Mouse (Mus musculus) liver, adult (tissue): ENCODE data around the gene Lrrc8c.
A peak's percentile ranks its signal among the peaks of the same experiment; 100 is the strongest.

Source experiments
- GATA4 ChIP-seq: IDR thresholded peaks from 2 replicates; pipeline ENCODE4 v1.6.1; 2014; ENCODE audit warnings: mild to moderate bottlenecking, low read length; ENCODE audit not compliant: insufficient replicate concordance

Lrrc8c gene

DNA sequence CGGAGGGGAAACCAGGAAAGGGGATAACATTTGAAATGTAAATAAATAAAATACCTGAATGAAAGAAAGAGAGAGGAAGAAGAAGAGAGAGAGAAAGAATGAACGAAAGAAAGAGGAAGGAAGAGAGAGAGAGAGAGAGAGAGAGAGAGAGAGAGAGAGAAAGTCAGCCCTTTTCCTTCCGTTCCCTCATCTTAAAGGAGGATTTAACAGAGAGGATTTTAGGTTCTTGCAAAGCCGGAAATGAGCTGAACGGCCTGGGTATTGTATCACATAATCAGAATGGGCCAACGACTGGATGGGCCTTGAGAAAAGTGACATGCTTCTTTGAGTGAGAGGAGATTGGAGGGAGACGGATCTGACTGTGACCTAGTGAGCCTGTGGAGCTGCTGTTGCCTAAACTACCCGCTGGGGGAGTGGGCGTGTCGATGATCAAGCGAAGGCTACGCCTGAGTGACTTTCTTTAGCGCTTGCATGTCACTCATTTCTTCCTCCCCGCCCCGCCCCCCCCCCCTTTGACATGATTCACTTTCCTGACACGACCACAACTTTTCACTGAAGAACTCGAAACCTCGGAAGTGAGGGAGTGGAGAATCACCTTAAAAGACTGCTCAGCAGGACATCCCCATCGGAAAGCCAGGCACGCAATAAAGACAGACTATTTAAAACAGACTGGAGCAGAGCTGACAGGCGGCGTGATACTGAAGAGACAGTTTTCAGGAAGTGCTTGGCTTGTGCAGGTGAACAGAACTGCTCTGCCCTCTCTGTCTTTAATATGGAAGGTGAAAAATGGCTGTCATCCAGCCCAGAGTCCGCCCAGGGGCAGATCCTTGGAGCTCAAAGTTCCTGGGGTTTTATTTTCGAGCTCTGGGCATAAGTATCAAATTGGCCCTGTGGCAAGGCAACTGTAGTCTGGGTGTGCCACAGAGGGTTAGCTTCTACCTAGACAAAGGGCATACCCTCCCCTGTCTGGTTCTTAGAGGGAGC lies 24.0 kb upstream of the Lrrc8c start:
- no peak for TF ChIP-seq GATA4

- TF ChIP-seq GATA4 = no peak
Measured at GRCm38 (mm10) chr5:105496133-105496532, 23.1 kb upstream of the Lrrc8c start.

- no peak for TF ChIP-seq GATA4
Measured at GRCm38 (mm10) chr5:105496586-105496985, 22.6 kb upstream of the Lrrc8c start.

DNA sequence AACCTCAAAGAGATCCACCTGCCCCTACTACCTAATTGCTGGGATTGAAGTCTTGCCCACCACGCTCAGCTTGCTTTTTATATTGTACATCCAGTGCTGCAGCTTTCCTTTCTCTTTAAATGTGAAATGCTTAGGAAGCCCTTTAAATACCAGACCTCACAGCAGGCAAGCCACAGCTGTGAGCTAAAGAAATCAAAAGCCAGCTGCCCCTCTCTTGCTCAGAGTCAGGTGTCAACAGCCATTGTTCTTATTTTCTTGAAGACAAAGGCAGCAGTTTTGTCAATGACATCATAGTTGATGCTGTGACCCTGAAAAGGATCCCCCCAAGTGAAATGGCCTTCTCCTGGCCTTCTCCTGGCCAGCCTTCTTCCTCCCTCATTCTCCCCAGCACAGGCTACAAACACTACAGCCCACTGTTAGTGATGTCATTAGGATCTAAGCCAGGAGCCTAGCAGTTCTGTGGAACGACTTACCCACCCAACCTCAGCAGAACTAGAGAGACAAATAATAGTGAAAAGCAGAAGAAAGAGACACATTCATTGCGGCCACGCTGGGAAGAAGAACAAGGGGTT lies 20.7 kb upstream of the Lrrc8c start:
- no peak for TF ChIP-seq GATA4

DNA sequence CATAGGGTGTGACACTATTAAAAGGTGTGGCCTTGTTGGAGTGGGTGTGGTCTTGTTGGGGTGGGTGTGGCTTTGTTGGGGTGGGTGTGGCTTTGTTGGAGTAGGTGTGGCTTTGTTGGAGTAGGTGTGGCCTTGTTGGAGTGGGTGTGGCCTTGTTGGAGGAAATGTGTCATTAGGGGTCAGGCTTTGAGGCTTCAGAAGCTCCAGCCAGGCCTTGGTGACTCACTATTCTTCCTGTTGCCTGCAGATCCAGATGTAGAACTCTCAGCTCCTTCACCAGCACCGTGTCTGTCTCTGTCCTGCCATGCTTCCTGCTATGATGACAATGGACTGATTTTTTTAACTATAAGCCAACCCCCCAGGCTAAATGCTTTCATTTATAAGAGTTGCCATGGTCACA lies 19.8 kb upstream of the Lrrc8c start:
- no peak for TF ChIP-seq GATA4

GRCm38 (mm10) chr5:105500132-105501121 lies 18.8 kb upstream of the Lrrc8c start:
- no peak for TF ChIP-seq GATA4

DNA sequence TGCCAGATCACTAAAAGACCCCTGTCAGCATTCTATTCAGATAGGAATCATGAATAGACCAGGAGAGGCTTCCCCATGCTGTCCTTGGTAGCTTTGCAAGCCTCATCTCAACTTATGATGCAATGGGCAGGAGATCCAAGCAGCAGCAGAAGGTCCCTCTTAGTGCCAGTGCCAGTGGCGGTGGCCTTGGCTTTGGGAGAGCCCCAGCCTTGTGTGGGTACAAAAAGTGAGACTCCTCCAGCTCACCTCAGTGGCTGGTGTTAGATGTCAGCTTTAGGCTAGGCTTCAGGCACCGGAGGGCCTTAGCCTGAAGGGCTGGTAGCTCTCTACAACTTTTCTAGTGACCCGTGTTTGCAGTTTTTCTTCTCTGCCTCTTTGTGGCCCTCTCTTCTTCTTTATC lies 18.1 kb upstream of the Lrrc8c start:
- no peak for TF ChIP-seq GATA4

- no peak for TF ChIP-seq GATA4
Measured at GRCm38 (mm10) chr5:105508813-105509212, 10.4 kb upstream of the Lrrc8c start.

DNA sequence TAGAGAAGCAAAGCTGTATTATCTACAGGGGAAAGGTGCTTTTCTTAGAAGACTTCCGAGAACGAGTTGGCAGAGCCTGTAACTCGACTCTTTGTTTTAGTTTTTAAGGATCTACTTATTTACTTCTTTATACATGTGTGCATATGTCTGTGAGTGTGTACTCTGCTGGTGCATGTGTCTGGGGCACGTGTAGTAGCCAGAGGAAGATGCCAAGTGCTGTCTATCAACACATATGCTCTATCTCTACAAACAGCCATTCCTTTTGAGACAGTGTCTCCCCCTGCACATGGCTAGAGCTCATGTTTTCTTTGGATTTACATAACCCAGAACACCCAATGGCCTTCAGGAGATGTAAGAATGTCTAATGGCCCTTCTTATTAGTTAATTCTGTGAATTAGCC lies 6.9 kb upstream of the Lrrc8c start:
- no peak for TF ChIP-seq GATA4

- no peak for TF ChIP-seq GATA4
Measured at GRCm38 (mm10) chr5:105515532-105515931, 3.7 kb upstream of the Lrrc8c start.

GRCm38 (mm10) chr5:105516290-105516689 lies 2.9 kb upstream of the Lrrc8c start:
- TF ChIP-seq GATA4 = no peak

GRCm38 (mm10) chr5:105517992-105518625 lies 1.1 kb upstream of the Lrrc8c start:
- TF ChIP-seq GATA4 = no peak

DNA sequence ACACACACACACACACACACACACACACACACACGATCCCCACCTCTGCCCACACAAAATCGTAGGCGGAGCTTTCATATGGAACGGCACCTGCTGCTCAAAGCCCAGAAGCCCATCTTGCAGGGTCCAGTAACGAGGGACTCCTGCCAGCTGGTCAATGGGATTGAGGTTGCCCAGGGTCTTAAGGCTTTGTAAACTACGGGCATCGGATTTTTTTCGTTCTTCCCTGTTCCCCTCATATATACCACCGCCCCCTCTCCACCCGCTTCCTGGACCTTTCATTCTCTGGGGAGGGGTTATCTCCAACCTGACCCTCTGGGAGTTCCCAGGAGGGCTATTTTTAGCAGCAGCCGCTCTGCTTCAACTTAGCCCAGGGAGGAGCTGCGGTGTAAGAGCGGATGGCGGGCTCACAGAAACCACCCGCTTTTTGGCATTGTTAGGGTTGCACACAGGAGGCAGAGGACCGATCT lies 527 bp upstream of the Lrrc8c start:
- TF ChIP-seq GATA4 = peak; percentile 80; the same call in 1 of the 2 replicates

DNA sequence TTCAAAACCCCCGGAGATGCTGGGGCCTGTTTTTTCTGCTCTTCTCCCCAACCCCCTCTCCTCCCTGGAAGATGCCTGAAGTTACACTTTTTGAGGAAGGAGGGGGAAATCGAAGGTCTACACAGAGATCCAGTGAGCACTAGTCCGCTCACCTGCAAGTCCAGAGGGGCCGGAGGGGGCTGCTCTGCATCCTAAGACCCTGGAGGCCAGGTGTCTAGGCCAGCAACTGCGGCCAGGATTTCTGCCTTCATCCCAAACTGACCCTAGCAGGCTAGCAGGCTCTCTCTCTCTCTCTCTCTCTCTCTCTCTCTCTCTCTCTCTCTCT lies 750 bp downstream of the Lrrc8c start:
- TF ChIP-seq GATA4 = no peak

DNA sequence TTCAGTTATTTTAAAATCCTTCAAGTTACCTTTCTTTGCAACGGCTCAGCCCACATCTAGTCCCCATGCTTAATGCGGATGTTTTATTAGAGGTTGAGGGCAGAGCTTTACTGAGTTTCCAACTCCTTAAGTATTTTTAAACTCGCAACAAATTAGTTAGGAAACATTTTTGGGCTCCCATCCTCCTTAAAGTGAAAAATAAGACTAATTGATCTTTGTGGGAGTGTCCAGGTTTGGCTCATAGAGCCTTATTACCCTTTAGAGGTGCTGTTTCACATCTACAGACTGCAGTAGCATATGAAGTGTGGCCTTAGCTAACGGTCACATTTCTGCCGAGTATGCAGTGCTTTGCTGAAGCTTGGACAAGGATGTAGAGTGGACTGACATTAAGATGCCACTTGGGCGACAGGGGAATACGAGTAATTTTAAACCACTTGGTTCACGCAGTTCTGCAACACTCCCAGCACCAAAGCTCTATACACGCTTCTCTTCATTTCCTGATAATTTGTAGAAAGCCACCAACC lies 1.3 kb downstream of the Lrrc8c start:
- no peak for TF ChIP-seq GATA4

GRCm38 (mm10) chr5:105523452-105523851 lies 4.3 kb downstream of the Lrrc8c start:
- peak; percentile 38; the same call in 1 of the 2 replicates for TF ChIP-seq GATA4
